Mouse (Mus musculus): ENCODE measurements at regions not wholly inside any gene's neighbourhood (a gene's known extent, or its start where the extent isn't known, plus 50 kb on each side); places are given as distances from the start of the nearest gene placed in this dataset.

DNA sequence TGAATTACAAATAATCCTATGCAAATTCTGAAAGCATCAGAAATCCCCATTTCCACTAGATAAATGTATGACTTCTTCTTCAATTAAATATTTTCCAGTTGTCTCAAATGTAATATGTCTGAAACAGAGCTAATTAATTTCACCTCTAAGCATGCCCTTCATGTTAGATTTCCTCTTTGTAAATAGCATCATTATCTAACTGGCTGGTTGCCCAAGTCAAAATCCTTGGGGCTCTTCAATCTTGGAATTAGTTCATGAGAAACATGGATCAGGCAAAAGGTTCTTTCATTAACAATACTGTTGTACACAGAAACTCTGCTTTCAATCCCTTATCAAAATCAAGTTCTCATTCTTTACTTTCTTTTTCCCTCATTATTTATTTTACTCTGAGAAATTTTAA, 4382.9 kb upstream of the Gm7489 start:
- Histone ChIP-seq H3K9ac (replicated peaks; ENCODE audit: low read length) (no peak overlapping the region), H3K4me1 (ENCODE audit: control insufficient read depth, insufficient read depth, low read length) (no peaks in the 10 kb centered on the region), H3K27ac (replicated peaks; ENCODE audit: low read depth, low read length) (no peak overlapping the region), H3K27me3 (ENCODE audit: control insufficient read depth, insufficient read depth, low read length) (no peaks in the 10 kb centered on the region), H3K9me3 (replicated peaks; ENCODE audit: control insufficient read depth, low read length) (no peaks in the 10 kb centered on the region), H3K36me3 (replicated peaks; ENCODE audit: control insufficient read depth, insufficient read depth, low read depth, low read length) (no peaks in the 10 kb centered on the region), H3K4me3 (ENCODE audit: low read depth, low read length) (no peak overlapping the region), H3K4me2 (ENCODE audit: low read depth, low read length) (no peak overlapping the region)
- no peak for DNase-seq (ENCODE audit: low spot score)
- no peak for ATAC-seq (replicated peaks; ENCODE audit: insufficient number of reproducible peaks, low FRiP score, low TSS enrichment, low read depth)

Data from embryonic facial prominence, embryonic 11.5 days (tissue).